Mouse (Mus musculus) left cerebral cortex, postnatal 36 days (tissue): ENCODE data around the gene Rab7. TPM values are rescaled to one million over a fixed set of nuclear protein-coding genes. Genes with fewer than 3 reads are reported as not detected.

ENCODE experiments used
- DNase-seq, 2 experiments: peaks; one replicate each; pipeline ENCODE4 v3.0.0; 2021 to 2022; ENCODE audit warnings: low spot score in 2 of 2, mixed read lengths in 1 of 2
- intact Hi-C: fragments of 180-260 bp; cut with DNase I; formaldehyde crosslinking; loops from one replicate; pipeline ENCODE4 v1.15.1; 2025
- total RNA-seq, 2 experiments: library from RNA; stranded (reverse); gene quantifications; 2 replicates each; pipeline ENCODE4 v1.2.3; 2021

Rab7 gene
- total RNA-seq: 100 to 1,000 TPM; 323 to 336 TPM

- intact Hi-C loops: loop anchor here (1.0 kb wide), 1 partner anchor 31 kb away; no protein-coding TSS in a partner anchor
- DNase-seq: peak; percentile 95 to 96
Measured at GRCm38 (mm10) chr6:88044577-88045405, at the start of gene Rab7. Gene Rab7 (minus strand): TSS chr6:88045270.

GRCm38 (mm10) chr6:88088971-88089370, 43.9 kb upstream of the Rab7 start:
- intact Hi-C loops: no loop called here
- DNase-seq: no peak

- intact Hi-C loops: no loop called here
- peak; percentile 95 to 96 for DNase-seq
Measured at GRCm38 (mm10) chr6:88084278-88085151, 39.4 kb upstream of the Rab7 start, which contains the start of gene Rpn1. Gene Rpn1 (plus strand): TSS chr6:88084482.

- intact Hi-C loops: no loop called here
Measured at GRCm38 (mm10) chr6:88083672-88084071, 38.6 kb upstream of the Rab7 start.

GRCm38 (mm10) chr6:88083095-88083494, 38.0 kb upstream of the Rab7 start:
- intact Hi-C loops: no loop called here
- no peak for DNase-seq

More at GRCm38 (mm10) chr6:88083672-88084071, 38.6 kb upstream of the Rab7 start:
- DNase-seq: no peak

- intact Hi-C loops: loop anchor here (1.0 to 10.0 kb wide), 3 partner anchors 31 to 161 kb away; partner anchors contain the start of genes Hmces and Rab7
- DNase-seq: no peak
Measured at GRCm38 (mm10) chr6:88075960-88076517, 31.0 kb upstream of the Rab7 start.

GRCm38 (mm10) chr6:88074752-88075554, 29.9 kb upstream of the Rab7 start:
- intact Hi-C loops: loop anchor here (1.0 to 10.0 kb wide), 3 partner anchors 30 to 160 kb away; partner anchors contain the start of genes Hmces and Rab7
- peak; percentile 92 to 93 for DNase-seq

- DNase-seq: no peak
- intact Hi-C loops: loop anchor here (10.0 kb wide), 1 partner anchor 156 kb away; the partner anchor contains the start of gene Hmces
Measured at GRCm38 (mm10) chr6:88071216-88071615, 26.1 kb upstream of the Rab7 start.

GRCm38 (mm10) chr6:88070468-88070867, 25.4 kb upstream of the Rab7 start:
- intact Hi-C loops: loop anchor here (10.0 kb wide), 1 partner anchor 156 kb away; the partner anchor contains the start of gene Hmces
- DNase-seq: no peak

GRCm38 (mm10) chr6:88068739-88069138, 23.7 kb upstream of the Rab7 start:
- intact Hi-C loops: no loop called here
- DNase-seq: no peak

- intact Hi-C loops: no loop called here
- no peak for DNase-seq
Measured at GRCm38 (mm10) chr6:88067722-88068121, 22.7 kb upstream of the Rab7 start.

GRCm38 (mm10) chr6:88065968-88066367, 20.9 kb upstream of the Rab7 start:
- no peak for DNase-seq
- intact Hi-C loops: no loop called here

GRCm38 (mm10) chr6:88065116-88065515, 20.0 kb upstream of the Rab7 start:
- no peak for DNase-seq
- intact Hi-C loops: no loop called here

GRCm38 (mm10) chr6:88064072-88064642, 19.1 kb upstream of the Rab7 start:
- intact Hi-C loops: no loop called here
- DNase-seq: no peak

GRCm38 (mm10) chr6:88062398-88062797, 17.3 kb upstream of the Rab7 start:
- intact Hi-C loops: no loop called here
- no peak for DNase-seq

GRCm38 (mm10) chr6:88061406-88061805, 16.3 kb upstream of the Rab7 start:
- intact Hi-C loops: no loop called here

GRCm38 (mm10) chr6:88060602-88061001, 15.5 kb upstream of the Rab7 start:
- intact Hi-C loops: no loop called here

More at GRCm38 (mm10) chr6:88061406-88061805, 16.3 kb upstream of the Rab7 start:
- no peak for DNase-seq

GRCm38 (mm10) chr6:88059903-88060302, 14.8 kb upstream of the Rab7 start:
- DNase-seq: no peak
- intact Hi-C loops: no loop called here

More at GRCm38 (mm10) chr6:88060602-88061001, 15.5 kb upstream of the Rab7 start:
- no peak for DNase-seq
